In genomic region chr5:124202071-124202470, GRCm38 (mm10) we compare ENCODE assay signal across 27 mouse cellular contexts. TPM values are rescaled to one million over a fixed set of nuclear protein-coding genes. Genes with fewer than 3 reads are reported as not detected.
DNase-seq lines count a peak whose midpoint lies in the region; ATAC-seq lines count a peak whose summit lies in the region.
"Had no signal": no experiment of that assay in that cellular context is flagged by ENCODE, and none has a peak within 500 bp of the region (broad histone marks: within the 10 kb centered on the region; RNA-seq: fewer than 3 reads in every experiment).

No protein-coding gene starts in this region.

- no peaks in the 10 kb centered on the region for H3K9me3 ChIP-seq in heart, embryonic 10.5 days
- H3K9me3 ChIP-seq in midbrain, embryonic 10.5 days (replicated peaks): no peaks in the 10 kb centered on the region
- no peaks in the 10 kb centered on the region for H3K9me3 ChIP-seq in midbrain, embryonic 11.5 days (ENCODE audit: control insufficient read depth, low read length)
- no peaks in the 10 kb centered on the region for H3K9me3 ChIP-seq in liver, embryonic 12.5 days (replicated peaks)
- no peaks in the 10 kb centered on the region for H3K9me3 ChIP-seq in forebrain, embryonic 16.5 days (ENCODE audit: control insufficient read depth, low read length)
- H3K9me3 ChIP-seq in forebrain, embryonic 14.5 days (replicated peaks; ENCODE audit: control insufficient read depth, low read length): no peaks in the 10 kb centered on the region
- H3K9me3 ChIP-seq: forebrain, embryonic 10.5 days; limb, embryonic 15.5 days; megakaryocyte, embryonic 14.5 days; midbrain, embryonic 15.5 days; neural tube, embryonic 13.5 days had no signal

- no peak overlapping the region for H3K9ac ChIP-seq in midbrain, embryonic 11.5 days (ENCODE audit: low read length)
- 0 out of 2 replicates have a peak overlapping the region, but pooled peaks have one; percentile 39 for H3K9ac ChIP-seq in liver, embryonic 12.5 days
- H3K9ac ChIP-seq in forebrain, embryonic 16.5 days (replicated peaks; ENCODE audit: low read depth, low read length): no peak overlapping the region
- no peak overlapping the region for H3K9ac ChIP-seq in forebrain, embryonic 14.5 days (ENCODE audit: low read length)
- H3K9ac ChIP-seq: limb, embryonic 15.5 days; midbrain, embryonic 15.5 days; neural tube, embryonic 13.5 days had no signal

- H3K36me3 ChIP-seq in heart, embryonic 10.5 days: no peaks in the 10 kb centered on the region
- H3K36me3 ChIP-seq in midbrain, embryonic 10.5 days: no peaks in the 10 kb centered on the region
- no peaks in the 10 kb centered on the region for H3K36me3 ChIP-seq in midbrain, embryonic 11.5 days (ENCODE audit: control insufficient read depth, insufficient read depth, low read length)
- no peaks in the 10 kb centered on the region; the same call in 1 of the 2 replicates for H3K36me3 ChIP-seq in liver, embryonic 12.5 days
- no peaks in the 10 kb centered on the region for H3K36me3 ChIP-seq in forebrain, embryonic 16.5 days (ENCODE audit: control insufficient read depth, insufficient read depth)
- H3K36me3 ChIP-seq in forebrain, embryonic 14.5 days (ENCODE audit: control insufficient read depth, insufficient read depth, low read length): no peaks in the 10 kb centered on the region
- H3K36me3 ChIP-seq: forebrain, embryonic 10.5 days; limb, embryonic 15.5 days; midbrain, embryonic 15.5 days; neural tube, embryonic 13.5 days had no signal

- ATAC-seq in midbrain, embryonic 11.5 days (ENCODE audit: low FRiP score): no peak
- no peak for ATAC-seq in liver, embryonic 12.5 days
- no peak for ATAC-seq in activated CD4-positive, CD25-positive, alpha-beta regulatory T cell, adult 4 months
- ATAC-seq in forebrain, embryonic 16.5 days: no peak
- ATAC-seq in forebrain, embryonic 14.5 days: no peak
- ATAC-seq: hindbrain, postnatal 0 days; midbrain, embryonic 15.5 days had no signal

- H3K4me2 ChIP-seq in midbrain, embryonic 11.5 days: no peak overlapping the region
- H3K4me2 ChIP-seq in liver, embryonic 12.5 days: peak overlapping the region; percentile 34; the same call in 1 of the 2 replicates
- H3K4me2 ChIP-seq in forebrain, embryonic 16.5 days (ENCODE audit: low read length): no peak overlapping the region
- H3K4me2 ChIP-seq in forebrain, embryonic 14.5 days (ENCODE audit: low read length): no peak overlapping the region
- H3K4me2 ChIP-seq: limb, embryonic 15.5 days; midbrain, embryonic 15.5 days; neural tube, embryonic 13.5 days had no signal

- intact Hi-C loops in heart, postnatal 14 days (cut with DNase I): no loop called here

- no peak for DNase-seq in heart, embryonic 10.5 days (ENCODE audit: low spot score)
- no peak for DNase-seq in heart, postnatal 14 days
- DNase-seq in midbrain, embryonic 10.5 days (ENCODE audit: low spot score): no peak
- DNase-seq in midbrain, embryonic 11.5 days (ENCODE audit: low spot score, missing footprints): no peak
- no peak for DNase-seq in forebrain, embryonic 14.5 days (ENCODE audit: low spot score)
- DNase-seq: adrenal gland, adult 2 months; cerebellum, adult 11-12 months; cerebellum, postnatal 10 days; kidney, adult 11 months; left cerebral cortex, postnatal 4 days; lung, adult 2 months; retina, postnatal 1 day; right cerebral cortex, postnatal 25 days; spleen, adult 18-20 months; thymus, adult 2 months; thymus, postnatal 4 days had no signal

- 35% methylated on average over 4 of the region's 4 CpGs for WGBS in heart, embryonic 10.5 days
- 66% methylated on average over 4 of the region's 4 CpGs for WGBS in midbrain, embryonic 10.5 days
- WGBS in midbrain, embryonic 11.5 days: 71% methylated on average over 4 of the region's 4 CpGs
- WGBS in liver, embryonic 12.5 days (ENCODE audit: insufficient replicate concordance): 54% methylated on average over 4 of the region's 4 CpGs
- WGBS in forebrain, embryonic 16.5 days: 62% methylated on average over 4 of the region's 4 CpGs
- WGBS in forebrain, embryonic 14.5 days: 77% methylated on average over 4 of the region's 4 CpGs

- H3K4me3 ChIP-seq in heart, embryonic 10.5 days: no peak overlapping the region
- no peak overlapping the region for H3K4me3 ChIP-seq in midbrain, embryonic 10.5 days
- H3K4me3 ChIP-seq in midbrain, embryonic 11.5 days (ENCODE audit: low read depth, low read length): no peak overlapping the region
- no peak overlapping the region for H3K4me3 ChIP-seq in liver, embryonic 12.5 days
- H3K4me3 ChIP-seq in forebrain, embryonic 16.5 days (replicated peaks; ENCODE audit: low read length): no peak overlapping the region
- H3K4me3 ChIP-seq in forebrain, embryonic 14.5 days (ENCODE audit: low read depth, low read length): no peak overlapping the region
- H3K4me3 ChIP-seq: forebrain, embryonic 10.5 days; left cerebral cortex, adult 2 months; limb, embryonic 15.5 days; megakaryocyte, embryonic 14.5 days; midbrain, embryonic 15.5 days; neural tube, embryonic 13.5 days had no signal

- H3K27me3 ChIP-seq in heart, embryonic 10.5 days (ENCODE audit: insufficient read depth, poor library complexity, severe bottlenecking): no peaks in the 10 kb centered on the region
- no peaks in the 10 kb centered on the region for H3K27me3 ChIP-seq in midbrain, embryonic 10.5 days (ENCODE audit: low read depth, poor library complexity, severe bottlenecking)
- H3K27me3 ChIP-seq in midbrain, embryonic 11.5 days (ENCODE audit: control insufficient read depth, insufficient read depth, low read length): no peaks in the 10 kb centered on the region
- H3K27me3 ChIP-seq in liver, embryonic 12.5 days (replicated peaks): no peaks in the 10 kb centered on the region
- H3K27me3 ChIP-seq in forebrain, embryonic 16.5 days (replicated peaks; ENCODE audit: control insufficient read depth, insufficient read depth, low read length): no peaks in the 10 kb centered on the region
- no peaks in the 10 kb centered on the region for H3K27me3 ChIP-seq in forebrain, embryonic 14.5 days (replicated peaks; ENCODE audit: control insufficient read depth, insufficient read depth, low read length)
- H3K27me3 ChIP-seq: limb, embryonic 15.5 days; midbrain, embryonic 15.5 days; neural tube, embryonic 13.5 days; Patski had no signal

- peak overlapping the region; percentile 82 for H3K27ac ChIP-seq in heart, embryonic 10.5 days
- 0 out of 2 replicates have a peak overlapping the region, but pooled peaks have one; percentile 9 for H3K27ac ChIP-seq in midbrain, embryonic 10.5 days (replicated peaks)
- no peak overlapping the region for H3K27ac ChIP-seq in midbrain, embryonic 11.5 days (ENCODE audit: low read depth, low read length)
- H3K27ac ChIP-seq in liver, embryonic 12.5 days: peak overlapping the region; percentile 31; the same call in 1 of the 2 replicates
- no peak overlapping the region for H3K27ac ChIP-seq in forebrain, embryonic 16.5 days (ENCODE audit: low read length)
- H3K27ac ChIP-seq in forebrain, embryonic 14.5 days (ENCODE audit: low read depth, low read length): no peak overlapping the region
- H3K27ac ChIP-seq: forebrain, embryonic 10.5 days; hindbrain, postnatal 0 days; left cerebral cortex, adult 2 months; limb, embryonic 15.5 days; midbrain, embryonic 15.5 days; neural tube, embryonic 13.5 days had no signal

- H3K4me1 ChIP-seq in heart, embryonic 10.5 days: peaks cover 95% of the 10 kb centered on the region
- H3K4me1 ChIP-seq in midbrain, embryonic 10.5 days: peaks cover 60% of the 10 kb centered on the region
- H3K4me1 ChIP-seq in midbrain, embryonic 11.5 days (ENCODE audit: control insufficient read depth, insufficient read depth, low read length): peaks cover 6% of the 10 kb centered on the region; the same call in 1 of the 2 replicates
- H3K4me1 ChIP-seq in liver, embryonic 12.5 days: peaks cover 100% of the 10 kb centered on the region
- H3K4me1 ChIP-seq in forebrain, embryonic 16.5 days (replicated peaks; ENCODE audit: control insufficient read depth, insufficient read depth, low read length): 0 out of 2 replicates have a peak, but pooled peaks cover 3% of the 10 kb centered on the region
- H3K4me1 ChIP-seq in forebrain, embryonic 14.5 days (ENCODE audit: control insufficient read depth, insufficient read depth, low read length): no peaks in the 10 kb centered on the region

RNA-seq across cellular contexts. Expression of gene Pitpnm2, which starts 47.5 kb away (rescaled TPM):
- polyA plus RNA-seq in heart, embryonic 10.5 days (2016; fragmentation: Nextera tagmentation; extraction: Ambion mirVana): 4.8 and 6.1 TPM in 2 replicates
- 10 to 100 TPM; 47.9 to 52.4 TPM for total RNA-seq in heart, postnatal 14 days (2021)
- polyA plus RNA-seq in midbrain, embryonic 10.5 days (2016; fragmentation: Nextera tagmentation; extraction: Ambion mirVana): 2.9 and 4.0 TPM in 2 replicates
- 4.6 and 5.0 TPM in 2 replicates for polyA plus RNA-seq in midbrain, embryonic 11.5 days (2014; fragmentation: Nextera tagmentation; extraction: Ambion mirVana)
- polyA plus RNA-seq in liver, embryonic 12.5 days (2016; fragmentation: Nextera tagmentation; extraction: Ambion mirVana): 2.5 and 3.7 TPM in 2 replicates
- polyA plus RNA-seq in activated CD4-positive, CD25-positive, alpha-beta regulatory T cell, adult 4 months (2017; shearing (Covaris generic)): 10 to 100 TPM; 10.6 to 11.3 TPM
- 13.7 and 14.4 TPM in 2 replicates for polyA plus RNA-seq in forebrain, embryonic 16.5 days (2015; fragmentation: Nextera tagmentation; extraction: Ambion mirVana)
- polyA plus RNA-seq in forebrain, embryonic 14.5 days (2014; fragmentation: Nextera tagmentation; extraction: Ambion mirVana): 8.5 and 12.2 TPM in 2 replicates

Comparison
In these comparisons a context has a peak if more than half of its experiments do, and no peak if none do; other contexts are left out.
1. H3K27ac ChIP-seq: peak in heart, embryonic 10.5 days (single experiment), midbrain, embryonic 10.5 days (single experiment) and liver, embryonic 12.5 days (single experiment); none in midbrain, embryonic 11.5 days (single experiment), forebrain, embryonic 16.5 days (single experiment) and forebrain, embryonic 14.5 days (single experiment).